ENCODE assay signal across 30 mouse cellular contexts in the genomic region with DNA sequence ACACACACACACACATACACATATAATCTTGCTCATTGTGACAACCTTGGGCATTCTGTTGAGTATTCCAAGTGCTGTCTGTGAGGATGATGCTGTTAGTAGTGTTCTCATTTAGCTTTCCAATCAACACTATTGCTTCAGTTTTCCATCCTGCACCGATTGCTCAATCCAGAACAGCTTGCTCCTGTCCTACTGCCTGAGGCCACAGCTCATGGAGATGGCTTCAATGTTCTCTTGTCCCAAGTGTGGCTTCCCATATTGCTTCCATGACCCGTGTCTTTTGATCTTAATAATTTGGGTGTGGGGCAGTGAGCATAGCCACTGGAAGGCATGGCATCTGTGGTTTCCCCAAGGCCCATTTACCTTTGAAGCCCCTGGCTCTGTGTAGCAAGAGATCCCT.
"Had no signal": no experiment of that assay in that cellular context is flagged by ENCODE, and none has a peak within 500 bp of the region (broad histone marks: within the 10 kb centered on the region; RNA-seq: fewer than 3 reads in every experiment).

No protein-coding gene starts in this region.

- H3K27me3 ChIP-seq: limb, embryonic 12.5 days; limb, embryonic 13.5 days; limb, embryonic 15.5 days; liver, embryonic 12.5 days; liver, embryonic 13.5 days; liver, embryonic 15.5 days; lung, embryonic 15.5 days; megakaryocyte, embryonic 14.5 days; midbrain, embryonic 12.5 days; midbrain, embryonic 13.5 days; midbrain, embryonic 15.5 days; neural tube, embryonic 12.5 days had no signal

- H3K9me3 ChIP-seq: limb, embryonic 10.5 days; limb, embryonic 12.5 days; limb, embryonic 13.5 days; limb, embryonic 15.5 days; liver, embryonic 12.5 days; liver, embryonic 13.5 days; liver, embryonic 15.5 days; lung, embryonic 15.5 days; megakaryocyte, embryonic 14.5 days; midbrain, embryonic 10.5 days; midbrain, embryonic 12.5 days; midbrain, embryonic 13.5 days; midbrain, embryonic 15.5 days; neural tube, embryonic 12.5 days had no signal

- H3K4me2 ChIP-seq: limb, embryonic 12.5 days; limb, embryonic 13.5 days; limb, embryonic 15.5 days; liver, embryonic 11.5 days; liver, embryonic 12.5 days; liver, embryonic 13.5 days; liver, embryonic 15.5 days; lung, embryonic 14.5 days; lung, embryonic 15.5 days; midbrain, embryonic 11.5 days; midbrain, embryonic 12.5 days; midbrain, embryonic 13.5 days; midbrain, embryonic 15.5 days; neural tube, embryonic 12.5 days had no signal

- H3K27ac ChIP-seq: limb, embryonic 10.5 days; limb, embryonic 12.5 days; limb, embryonic 13.5 days; limb, embryonic 15.5 days; liver, embryonic 12.5 days; liver, embryonic 13.5 days; liver, embryonic 14.5 days; liver, embryonic 15.5 days; lung, embryonic 15.5 days; macrophage; midbrain, embryonic 10.5 days; midbrain, embryonic 12.5 days; midbrain, embryonic 13.5 days; midbrain, embryonic 15.5 days; neural tube, embryonic 12.5 days had no signal

- H3K9ac ChIP-seq: limb, embryonic 12.5 days; limb, embryonic 13.5 days; limb, embryonic 15.5 days; liver, embryonic 12.5 days; liver, embryonic 13.5 days; liver, embryonic 14.5 days; liver, embryonic 15.5 days; liver, postnatal 0 days; lung, embryonic 14.5 days; lung, embryonic 15.5 days; midbrain, embryonic 12.5 days; midbrain, embryonic 13.5 days; midbrain, embryonic 15.5 days; neural tube, embryonic 12.5 days had no signal

- H3K36me3 ChIP-seq: limb, embryonic 10.5 days; limb, embryonic 12.5 days; limb, embryonic 13.5 days; limb, embryonic 15.5 days; liver, embryonic 12.5 days; liver, embryonic 13.5 days; liver, embryonic 15.5 days; lung, embryonic 15.5 days; midbrain, embryonic 10.5 days; midbrain, embryonic 12.5 days; midbrain, embryonic 13.5 days; midbrain, embryonic 15.5 days; neural tube, embryonic 12.5 days had no signal

- H3K4me1 ChIP-seq: limb, embryonic 10.5 days; limb, embryonic 12.5 days; limb, embryonic 13.5 days; limb, embryonic 15.5 days; liver, embryonic 12.5 days; liver, embryonic 13.5 days; liver, embryonic 15.5 days; lung, embryonic 15.5 days; megakaryocyte, embryonic 14.5 days; midbrain, embryonic 10.5 days; midbrain, embryonic 12.5 days; neural tube, embryonic 12.5 days had no signal

- DNase-seq: left cerebral cortex, postnatal 4 days; liver; liver, embryonic 13.5 days; liver, postnatal 0 days; lung, adult 18-20 months; lung, embryonic 14.5 days; lung, postnatal 10 days; lung, postnatal 14 days; lung, postnatal 36 days; lung, postnatal 4 days; midbrain, embryonic 14.5 days had no signal

- H3K4me3 ChIP-seq: limb, embryonic 10.5 days; limb, embryonic 12.5 days; limb, embryonic 13.5 days; limb, embryonic 15.5 days; liver, embryonic 12.5 days; liver, embryonic 13.5 days; liver, embryonic 15.5 days; lung, embryonic 15.5 days; megakaryocyte, embryonic 14.5 days; midbrain, embryonic 10.5 days; midbrain, embryonic 12.5 days; midbrain, embryonic 13.5 days; midbrain, embryonic 15.5 days; myocyte; neural tube, embryonic 12.5 days had no signal

- ATAC-seq: liver, embryonic 12.5 days; liver, postnatal 0 days; midbrain, embryonic 13.5 days; midbrain, embryonic 15.5 days; midbrain, embryonic 16.5 days had no signal
